Mouse (Mus musculus) heart, postnatal 14 days (tissue): ENCODE results near the gene Fam81b. TPM values are rescaled to one million over a fixed set of nuclear protein-coding genes. Genes with fewer than 3 reads are reported as not detected.
"Not testable (repeated sequence)": the region's sequence is repeated elsewhere in the genome, so short reads cannot be mapped to it uniquely, and the experiment has no call there.

Source experiments
- DNase-seq, 2 experiments: peaks; one replicate each; pipeline ENCODE4 v3.0.0; 2021 to 2022
- intact Hi-C: fragments of 180-260 bp; cut with DNase I; formaldehyde crosslinking; loops from one replicate; pipeline ENCODE4 v1.15.1; 2025
- long read RNA-seq, 2 experiments: library from polyadenylated mRNA; stranded (forward); transcript quantifications; one replicate each; pipeline ENCODE4 v2.0.0; 2021
- total RNA-seq, 2 experiments: library from RNA; stranded (reverse); gene quantifications; 2 replicates each; pipeline ENCODE4 v1.2.3; 2021

Gene Fam81b
- total RNA-seq, result not detected
- long read RNA-seq, experiment 1, result 0 reads
- long read RNA-seq, experiment 2, result 0 reads

DNA sequence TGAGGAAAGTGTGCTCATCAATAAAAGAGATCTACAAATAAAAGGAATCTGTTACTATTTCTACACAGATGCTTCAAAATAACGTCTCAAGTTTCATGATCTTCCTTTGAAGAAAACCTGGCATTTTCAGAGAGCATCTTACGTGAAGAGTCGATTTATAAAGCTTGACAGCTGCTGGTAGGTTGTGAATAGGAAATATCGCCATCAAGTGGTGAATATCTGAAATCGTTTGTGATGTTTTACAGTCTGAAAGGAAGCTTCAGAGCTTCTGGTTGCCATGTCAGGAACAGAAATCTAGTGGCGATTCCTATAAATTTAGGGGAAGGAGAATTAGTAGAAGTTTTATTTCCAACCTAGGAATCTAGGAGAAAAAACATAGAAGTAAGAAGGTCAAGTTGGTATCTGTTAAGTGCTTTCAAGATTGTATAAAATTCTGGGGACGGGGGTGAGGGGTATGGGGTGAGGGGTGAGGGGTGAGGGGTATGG lies at the start of gene Fam81b:
TSS of gene Fam81b (minus strand) at position 436 of the 486 bp plus-strand sequence.
- intact Hi-C loops, result loop anchor here (10.0 kb wide), 1 partner anchor 90 kb away; no protein-coding TSS in a partner anchor
- DNase-seq, result no peak

DNA sequence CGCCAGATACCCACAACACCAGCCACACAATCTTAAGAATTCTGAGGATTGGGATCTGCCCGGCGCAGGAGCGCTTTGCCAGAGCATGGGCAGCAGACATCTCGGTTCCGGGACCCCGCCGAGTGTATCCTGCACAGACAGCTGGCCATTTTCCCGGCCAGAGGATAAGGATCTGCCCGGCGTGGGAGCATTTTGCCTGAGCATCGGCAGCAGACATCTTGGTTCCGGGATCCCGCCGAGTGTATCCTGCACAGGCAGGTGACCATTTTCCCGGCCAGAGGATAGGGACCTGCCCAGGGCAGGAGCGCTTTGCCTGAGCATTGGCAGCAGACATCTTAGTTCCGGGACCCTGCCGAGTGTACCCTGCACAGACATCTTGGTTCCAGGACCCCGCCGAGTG lies 41.1 kb upstream of the Fam81b start:
- DNase-seq, intact Hi-C loops: not testable (repeated sequence)

DNA sequence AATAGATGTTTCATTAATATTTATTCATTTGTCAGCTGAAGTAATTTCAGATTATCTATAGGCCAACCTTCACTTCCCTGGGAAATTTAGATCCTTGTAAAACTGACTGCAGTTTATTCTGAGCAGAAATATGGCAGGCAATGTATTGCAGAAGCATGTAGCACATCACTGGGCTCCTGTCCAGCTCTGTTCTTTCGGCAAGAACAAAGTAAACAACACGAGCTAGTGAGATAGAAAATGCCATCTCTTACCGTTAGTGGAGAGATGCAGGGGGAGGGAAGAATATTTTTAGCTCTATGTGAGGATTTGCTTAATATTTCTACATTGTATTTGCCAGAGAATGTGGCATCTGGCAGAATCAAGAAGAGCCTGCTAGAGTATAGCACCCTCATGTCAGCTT lies 13.8 kb upstream of the Fam81b start:
- no peak for DNase-seq
- intact Hi-C loops, result no loop called here

DNA sequence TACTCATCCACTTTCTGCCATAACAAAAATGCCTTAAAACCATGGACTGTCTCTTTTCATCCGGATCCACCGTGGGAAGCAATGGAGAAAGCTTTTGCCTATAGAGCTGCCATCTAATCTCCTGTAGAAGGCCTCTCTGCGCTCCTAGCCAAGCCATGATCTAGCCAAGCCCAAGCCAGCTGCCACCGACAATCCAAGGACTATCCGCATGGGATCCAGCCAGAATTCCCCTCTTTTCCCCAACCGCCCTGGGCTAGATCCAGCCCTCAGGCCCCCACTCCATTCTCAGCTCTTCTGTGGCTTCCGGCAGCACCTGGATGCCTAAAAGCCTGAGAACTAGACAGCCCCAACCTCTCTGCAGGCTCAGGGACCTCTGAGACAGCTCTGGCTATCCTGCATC lies 6.7 kb upstream of the Fam81b start:
- intact Hi-C loops, result no loop called here
- no peak for DNase-seq

DNA sequence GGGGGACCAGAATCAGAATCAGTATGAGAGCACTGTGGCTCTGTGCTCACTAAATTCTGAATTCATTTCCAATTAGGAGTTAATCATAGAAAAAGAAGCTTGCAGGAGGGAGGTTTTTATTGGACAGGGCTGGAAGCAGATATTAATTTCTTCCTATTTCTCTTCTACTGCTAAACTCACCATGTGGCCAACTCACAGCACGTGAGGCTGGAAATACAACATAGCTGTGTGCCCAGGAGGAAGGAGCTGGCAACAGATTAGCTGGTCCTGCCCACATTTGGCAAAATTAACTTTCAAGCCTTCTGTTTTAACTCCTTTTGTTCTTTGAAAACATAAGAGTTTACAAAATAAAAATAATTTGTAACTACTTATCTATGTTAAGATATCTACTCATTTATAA lies 3.9 kb upstream of the Fam81b start:
- DNase-seq, result no peak
- intact Hi-C loops, result loop anchor here (10.0 kb wide), 1 partner anchor 94 kb away; no protein-coding TSS in a partner anchor

DNA sequence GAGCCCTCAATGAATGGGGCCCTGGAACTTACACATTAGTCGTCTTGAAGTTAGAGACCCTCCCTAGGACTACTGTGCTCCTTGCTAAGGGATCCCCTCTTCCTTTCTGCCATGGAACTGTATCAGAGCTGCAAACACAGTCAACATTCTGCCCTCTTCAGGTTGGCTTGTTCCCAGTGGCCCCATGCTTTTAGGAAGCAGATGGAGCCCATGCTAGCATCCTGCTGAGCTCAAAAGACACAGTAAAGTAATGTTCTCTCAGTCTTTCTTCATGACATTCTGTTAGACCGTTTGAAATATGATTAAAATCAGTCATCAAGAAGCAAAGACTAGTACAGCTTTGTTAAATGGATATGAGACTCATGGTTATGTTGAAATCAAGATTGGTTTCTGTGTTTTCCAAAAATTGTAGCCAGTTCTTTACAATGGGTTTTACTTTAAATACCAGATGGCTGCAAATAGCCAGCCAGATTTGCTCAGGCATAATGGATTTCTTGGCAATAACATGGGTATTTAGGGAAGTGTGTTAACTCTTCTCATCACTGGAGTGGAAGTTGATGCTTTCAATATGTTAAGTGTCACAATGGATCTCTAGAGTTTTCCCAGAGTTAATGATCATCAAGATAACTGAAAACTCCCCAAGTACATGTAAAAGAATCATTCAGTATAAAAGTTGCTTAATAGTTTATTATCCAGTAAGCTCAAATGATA lies 938 bp upstream of the Fam81b start:
- no peak for DNase-seq
- intact Hi-C loops, result loop anchor here (10.0 kb wide), 1 partner anchor 91 kb away; no protein-coding TSS in a partner anchor

DNA sequence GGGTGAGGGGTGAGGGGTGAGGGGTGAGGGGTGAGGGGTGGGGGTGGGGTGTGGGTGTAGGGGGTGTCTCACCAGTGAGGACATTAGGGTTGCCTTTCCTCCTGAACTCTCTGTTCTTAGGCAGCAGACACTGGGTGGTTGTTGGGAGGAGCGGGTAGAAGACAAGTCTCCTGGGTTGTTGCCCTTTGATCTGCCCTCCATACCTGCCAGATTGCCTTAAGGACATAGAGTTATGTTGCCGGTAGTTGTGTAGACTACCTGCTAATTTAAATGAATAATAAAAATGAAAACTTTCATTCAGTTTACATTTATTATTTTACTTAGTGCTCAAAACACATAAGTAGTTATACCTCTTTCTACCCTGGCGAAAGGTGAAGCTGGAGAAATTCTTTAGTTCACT lies 369 bp upstream of the Fam81b start:
- no peak for DNase-seq
- intact Hi-C loops, result loop anchor here (10.0 kb wide), 1 partner anchor 90 kb away; no protein-coding TSS in a partner anchor

DNA sequence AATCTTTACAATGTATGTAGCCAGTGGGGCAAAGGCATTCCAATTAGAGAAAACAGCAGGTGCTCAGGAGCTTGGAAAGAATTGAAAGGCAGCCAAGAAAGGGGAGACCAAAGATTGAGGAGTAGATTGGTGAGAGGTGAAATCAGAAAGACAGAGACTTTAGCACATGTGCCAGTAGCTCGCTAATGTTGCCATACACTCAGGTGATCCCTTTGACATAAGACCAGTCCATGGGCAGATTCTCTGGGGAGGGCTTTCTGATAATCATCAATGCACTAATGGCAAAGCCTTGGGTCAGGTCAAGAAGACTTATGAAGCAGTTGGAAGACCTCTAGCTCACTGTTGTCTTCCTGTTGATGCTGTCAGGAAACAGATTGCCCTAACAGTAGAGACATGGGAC lies 671 bp downstream of the Fam81b start:
- intact Hi-C loops, result loop anchor here (10.0 kb wide), 1 partner anchor 89 kb away; no protein-coding TSS in a partner anchor
- no peak for DNase-seq

DNA sequence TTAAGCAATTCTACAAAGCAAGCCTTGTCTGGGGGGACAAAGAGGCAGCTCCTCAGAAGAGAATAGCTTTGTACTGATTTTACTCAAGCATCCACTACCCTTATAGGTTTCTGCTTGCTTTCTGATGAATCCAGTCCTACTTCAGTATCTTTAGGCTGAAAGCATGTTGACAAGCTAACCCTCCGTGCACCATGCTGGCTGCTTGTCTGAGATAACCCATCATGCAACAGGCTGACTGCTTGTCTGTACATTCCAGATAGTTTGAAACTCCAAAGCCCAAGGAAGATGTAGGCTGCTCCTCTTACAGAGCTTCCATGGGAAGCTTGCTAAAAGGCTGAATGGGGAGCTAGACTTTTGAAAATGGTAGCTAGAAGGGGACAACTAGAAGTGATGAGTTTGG lies 1.7 kb downstream of the Fam81b start:
- intact Hi-C loops, result loop anchor here (10.0 kb wide), 1 partner anchor 88 kb away; no protein-coding TSS in a partner anchor
- no peak for DNase-seq

DNA sequence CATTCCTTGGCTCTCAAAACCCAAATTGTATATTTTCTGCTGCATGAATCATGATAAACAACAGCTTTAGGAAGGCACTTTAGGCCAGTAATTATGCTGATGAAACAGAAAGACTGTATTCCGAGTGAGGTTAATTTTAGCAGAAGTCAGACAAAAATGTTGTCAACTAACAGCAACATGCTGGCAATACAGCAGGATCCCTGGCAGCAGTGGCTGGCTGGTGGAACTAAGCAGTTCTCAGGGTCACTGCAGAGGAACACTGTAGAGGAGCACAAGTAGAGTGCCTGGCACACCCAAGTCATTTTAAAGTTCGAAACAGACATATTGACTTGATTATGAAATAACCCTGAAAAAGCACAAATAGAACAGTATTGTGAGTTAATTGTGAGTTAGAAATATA lies 2.8 kb downstream of the Fam81b start:
- intact Hi-C loops, result loop anchor here (10.0 kb wide), 1 partner anchor 87 kb away; no protein-coding TSS in a partner anchor
- no peak for DNase-seq

DNA sequence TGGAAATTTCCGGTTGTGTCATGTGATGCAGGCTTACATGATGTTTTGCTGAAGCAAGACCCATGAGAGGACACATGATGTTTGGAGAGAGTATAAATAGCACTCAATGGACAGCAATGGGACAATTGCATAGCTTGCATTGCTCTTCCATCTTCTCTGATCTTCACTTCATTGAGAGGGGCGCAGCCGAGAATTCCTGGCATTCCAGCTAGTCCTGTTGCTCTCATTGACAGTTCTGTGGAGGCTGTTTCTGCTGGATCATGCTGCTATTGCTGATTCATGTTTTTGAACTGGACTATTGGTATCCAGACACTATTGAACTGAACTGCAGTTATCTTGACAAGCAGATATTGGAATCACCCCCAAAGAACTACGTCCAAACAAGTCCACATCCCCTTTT lies 12.8 kb downstream of the Fam81b start:
- intact Hi-C loops, result no loop called here
- no peak for DNase-seq

DNA sequence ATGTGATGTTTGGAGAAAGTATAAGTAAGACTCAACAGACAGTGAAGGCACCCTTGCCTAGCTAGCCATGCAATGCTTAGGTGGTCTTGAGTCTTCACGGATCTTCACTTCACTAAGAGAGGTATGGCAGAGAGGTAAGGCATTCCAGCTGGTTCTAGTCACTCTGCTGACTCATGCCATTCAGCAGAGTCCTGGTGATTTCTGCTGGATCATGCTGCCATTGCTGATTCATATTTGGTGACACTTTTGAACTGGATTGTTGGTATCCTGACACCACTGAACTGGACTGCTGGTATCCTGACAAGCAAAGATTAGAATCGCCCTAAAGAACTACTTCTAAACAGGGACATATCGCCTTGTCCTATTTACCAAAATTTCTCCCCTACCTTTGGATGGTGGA lies 20.3 kb downstream of the Fam81b start:
- no peak for DNase-seq
- intact Hi-C loops, result no loop called here

DNA sequence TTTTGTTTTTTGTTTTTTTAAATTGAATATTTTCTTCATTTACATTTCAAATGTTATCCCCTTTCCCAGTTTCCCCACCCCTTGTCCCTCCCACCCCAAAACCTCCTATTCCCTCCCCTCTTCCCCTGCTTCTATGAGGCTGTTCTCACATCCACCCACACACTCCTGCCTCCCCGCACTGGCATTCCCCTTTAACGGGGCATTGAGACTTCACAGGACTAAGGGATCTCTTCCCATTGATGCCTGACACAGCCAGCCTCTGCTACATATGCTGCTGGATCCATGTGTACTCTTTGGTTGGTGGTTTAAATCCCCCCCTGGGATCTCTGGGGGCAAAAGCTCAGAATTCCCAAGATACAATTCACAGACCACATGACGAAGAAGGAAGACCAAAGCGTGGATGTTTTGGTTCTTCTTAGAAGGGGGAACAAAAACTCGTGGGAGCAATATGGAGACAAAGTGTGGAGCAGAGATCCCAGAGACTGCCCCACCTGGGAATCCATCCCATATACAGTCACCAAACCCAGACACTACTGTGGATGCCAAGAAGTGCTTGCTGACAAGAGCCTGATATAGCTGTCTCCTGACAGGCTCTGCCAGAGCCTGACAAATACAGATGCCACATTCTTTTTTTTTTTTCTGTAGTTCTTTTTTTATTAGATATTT lies 40.4 kb downstream of the Fam81b start:
- intact Hi-C loops, result no loop called here
- no peak for DNase-seq

DNA sequence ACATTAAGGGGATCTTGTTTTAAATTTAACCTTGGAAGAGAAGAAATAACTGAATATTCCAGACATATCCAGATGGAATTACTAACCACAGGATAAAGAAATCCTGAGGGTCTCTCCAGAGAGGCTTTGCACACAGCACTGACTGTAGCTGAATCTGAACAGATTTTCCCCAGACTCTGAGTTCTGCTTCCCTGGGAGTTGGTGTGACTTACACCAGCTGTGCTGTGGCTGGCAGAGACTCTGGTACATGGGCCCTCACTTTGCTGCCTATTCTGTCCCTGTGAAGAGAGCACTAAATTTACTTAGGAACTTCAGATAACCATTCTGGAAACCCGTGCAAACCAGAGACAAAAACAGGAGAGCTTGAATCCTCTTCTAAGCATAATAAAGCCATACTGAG lies 46.1 kb downstream of the Fam81b start:
- intact Hi-C loops, result no loop called here
- no peak for DNase-seq

DNA sequence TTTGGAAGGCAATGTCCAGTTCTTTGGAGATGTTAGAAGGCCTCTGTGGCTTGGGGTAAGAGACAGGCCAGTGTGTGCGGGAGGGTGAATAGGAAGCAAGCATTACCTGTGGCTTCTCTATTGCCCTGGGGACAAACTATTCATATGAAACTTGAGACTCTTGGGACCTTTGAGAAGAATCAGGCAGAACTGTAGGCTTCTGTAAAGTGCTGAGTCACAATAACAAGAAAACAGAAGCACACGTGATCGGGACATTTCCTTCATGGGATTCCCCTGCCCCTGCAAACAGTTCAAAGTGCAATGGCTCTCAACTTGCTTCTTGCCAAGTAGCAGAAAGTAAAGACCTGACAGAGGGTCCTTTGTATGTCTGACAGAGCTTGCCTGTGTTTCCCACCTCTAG lies 48.5 kb downstream of the Fam81b start:
- intact Hi-C loops, result no loop called here
- no peak for DNase-seq

DNA sequence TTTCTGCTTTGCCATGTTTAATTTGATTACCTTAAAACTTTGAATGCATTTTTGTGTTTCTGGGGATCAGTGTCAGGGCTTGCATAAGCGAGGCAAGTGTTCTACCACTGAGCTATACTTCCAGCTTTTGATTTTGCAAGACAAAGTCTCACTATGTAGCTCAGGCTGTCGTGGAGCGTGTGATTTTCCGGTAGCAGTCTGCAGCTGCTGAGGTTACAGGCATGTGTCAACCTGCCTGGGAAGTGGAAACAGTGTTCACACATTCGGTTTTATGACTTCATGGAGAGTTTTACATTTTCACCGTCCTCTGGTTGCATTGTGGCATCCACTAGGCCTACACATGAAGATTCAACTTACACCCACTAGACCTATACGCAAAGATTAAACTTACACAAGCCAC lies 54.8 kb downstream of the Fam81b start:
- no peak for DNase-seq
- intact Hi-C loops, result no loop called here

DNA sequence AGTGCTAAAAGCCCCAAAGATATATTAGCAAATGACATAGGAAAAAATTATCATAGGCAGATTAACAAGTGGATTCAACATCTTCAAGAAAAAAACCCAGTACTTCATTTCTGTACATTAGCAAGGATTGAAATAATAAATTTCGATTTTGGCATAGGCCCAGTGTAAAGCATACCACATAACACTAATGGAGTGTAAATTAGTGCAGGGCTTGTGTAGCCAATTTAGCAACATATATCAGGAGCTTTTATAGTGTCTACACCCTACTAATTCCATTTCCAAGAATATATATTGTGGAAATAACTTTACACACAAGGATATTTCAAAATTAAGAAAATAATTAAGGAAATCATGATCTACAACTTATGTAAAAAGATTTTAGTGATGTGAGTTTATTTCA lies 55.8 kb downstream of the Fam81b start:
- no peak for DNase-seq
- intact Hi-C loops, result no loop called here

DNA sequence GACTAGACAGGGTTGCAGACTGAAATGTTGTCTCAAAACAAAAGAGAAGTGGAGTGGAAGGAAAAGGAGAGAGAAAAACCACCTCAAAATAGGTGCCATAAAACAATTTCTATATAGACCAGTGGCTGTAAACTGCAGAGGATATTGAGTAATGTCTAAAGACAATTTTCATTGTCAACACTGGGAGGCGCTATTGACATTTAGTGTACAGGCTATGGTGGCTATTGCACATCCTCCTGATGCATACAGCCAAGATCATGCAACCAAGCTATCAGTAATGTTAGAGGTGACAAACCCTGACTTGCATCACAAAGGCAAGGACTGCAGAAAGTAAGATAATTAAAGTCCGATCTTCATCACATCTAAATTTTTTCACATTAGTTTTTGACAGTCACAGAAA lies 89.5 kb downstream of the Fam81b start:
- intact Hi-C loops, result loop anchor here (10.0 kb wide), 1 partner anchor 89 kb away; the partner anchor contains the start of gene Fam81b
- peak in 1 of 2 experiments; percentile 7 for DNase-seq

DNA sequence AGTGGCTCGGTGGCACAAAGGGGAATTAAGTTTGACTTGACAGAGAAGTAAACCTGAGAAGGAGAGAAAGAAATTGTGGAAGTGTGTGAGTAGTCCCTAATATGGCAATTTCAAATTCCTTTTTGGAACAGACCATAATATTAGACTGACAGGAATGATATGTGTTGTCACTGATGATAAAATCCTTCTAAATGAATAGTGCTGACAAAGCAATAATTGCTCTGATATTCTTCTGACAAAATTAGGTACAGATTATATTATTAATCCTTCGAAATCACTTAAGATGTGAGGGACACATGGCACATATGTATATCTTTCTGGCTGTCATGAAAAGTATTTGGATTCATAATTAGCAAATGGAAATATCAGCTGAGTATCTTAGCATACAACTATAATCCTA lies 89.9 kb downstream of the Fam81b start:
- no peak for DNase-seq
- intact Hi-C loops, result loop anchor here (5.0 to 10.0 kb wide), 2 partner anchors 90 to 467 kb away; partner anchors contain the start of gene Fam81b

DNA sequence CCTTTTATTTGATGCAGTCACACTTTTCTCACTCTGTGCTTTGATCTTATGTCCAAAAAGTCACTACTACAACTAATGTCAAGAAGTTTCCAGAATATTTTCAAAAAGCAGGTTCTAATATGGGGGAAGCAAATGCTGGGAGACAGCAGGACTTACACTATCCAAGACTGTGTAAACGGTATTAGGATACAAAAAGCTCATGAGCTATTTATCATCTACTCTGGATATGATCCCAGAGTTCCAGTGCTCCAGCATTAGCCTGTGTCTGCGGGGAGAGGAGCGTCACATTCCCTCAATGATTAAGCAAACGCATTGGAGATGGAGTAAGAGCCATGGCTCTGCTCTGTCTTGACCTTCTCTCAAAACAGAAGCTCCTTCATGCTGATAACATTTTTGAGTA lies 104.9 kb downstream of the Fam81b start:
- DNase-seq, result no peak
- intact Hi-C loops, result no loop called here

DNA sequence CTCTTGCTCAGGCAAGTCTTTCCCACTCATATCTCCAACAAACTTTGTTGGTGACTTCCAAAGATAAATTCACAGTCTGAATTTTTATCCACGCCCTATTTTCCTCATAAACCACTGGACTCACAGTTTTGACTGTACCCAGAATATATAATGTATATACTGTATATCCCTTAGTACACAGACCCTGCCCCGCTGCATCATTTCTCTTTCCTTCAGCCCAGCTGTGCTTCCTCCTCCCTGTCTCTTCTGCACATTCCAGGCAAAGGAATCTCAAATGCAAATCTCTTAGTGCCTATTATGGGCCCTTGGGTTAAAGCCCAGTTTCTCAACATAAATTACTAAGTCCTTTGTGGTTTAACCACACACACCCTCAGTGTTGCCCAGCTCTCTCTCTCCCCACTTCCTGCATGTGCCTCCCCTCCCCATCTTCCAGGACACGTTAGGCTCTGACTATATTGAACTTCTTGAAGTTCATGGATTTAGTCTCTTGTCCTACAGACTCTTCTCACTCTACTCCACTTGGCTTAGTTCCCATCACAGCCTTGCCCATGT lies 107.5 kb downstream of the Fam81b start:
- intact Hi-C loops, result no loop called here
- no peak for DNase-seq
